Mouse (Mus musculus) urinary bladder, postnatal 36 days (tissue): Measurements from ENCODE around the gene Sf3a3.

Source experiments
- DNase-seq, 2 experiments: peaks; one replicate each; pipeline ENCODE4 v3.0.0; 2022; ENCODE audit warnings: low spot score in 2 of 2, mixed read lengths in 1 of 2

The Sf3a3 gene

GRCm38 (mm10) chr4:124774429-124774828, 59.9 kb downstream of the Sf3a3 start:
- DNase-seq, result no peak

GRCm38 (mm10) chr4:124781361-124781760, 66.8 kb downstream of the Sf3a3 start:
- DNase-seq, result no peak
